Mouse (Mus musculus) liver, postnatal 0 days (tissue): ENCODE measurements around the gene Faf1.

ENCODE experiments used
- CTCF ChIP-seq: sonication (generic); IDR thresholded peaks from 2 replicates; pipeline ENCODE4 v1.5.1; 2016; ENCODE audit warnings: antibody characterized with exemption, low read depth
- EP300 ChIP-seq: IDR thresholded peaks from 2 replicates; pipeline ENCODE4 v1.6.1; 2016; ENCODE audit warnings: antibody characterized with exemption, low read depth, mild to moderate bottlenecking

DNA sequence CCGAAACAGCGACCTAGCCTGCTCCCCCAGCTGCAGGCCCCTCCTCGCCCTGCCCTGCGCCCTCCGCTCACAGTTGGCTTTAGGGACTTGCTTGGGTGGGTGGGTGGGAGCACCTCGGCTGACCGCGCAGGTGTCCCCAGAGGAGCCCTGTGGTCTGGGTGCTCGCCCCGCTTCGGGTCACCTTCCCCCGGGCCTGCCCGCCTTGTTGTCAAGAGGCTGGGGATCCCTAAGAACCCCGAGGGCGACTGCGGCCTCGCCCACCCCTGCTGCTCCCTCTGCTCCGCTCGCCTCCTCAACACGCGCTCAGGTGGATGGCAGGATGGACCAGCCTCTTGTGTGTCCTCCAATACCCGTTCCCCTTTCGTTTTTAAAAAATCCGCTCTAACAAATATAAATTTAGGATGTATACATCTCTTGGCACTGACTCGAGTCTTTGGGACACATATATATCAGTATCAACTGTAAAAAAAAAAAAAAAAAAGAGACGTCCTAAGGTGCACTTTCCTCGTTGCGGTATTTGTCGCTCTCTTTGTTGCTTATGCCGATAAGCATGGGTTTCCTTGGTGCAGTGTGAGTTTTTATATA lies 306.4 kb downstream of the Faf1 start:
- TF ChIP-seq EP300 = no peak
- TF ChIP-seq CTCF = no peak
